Mouse (Mus musculus) limb, embryonic 14.5 days (tissue): Measurements from ENCODE around the gene Qrich1. TPM values are rescaled to one million over a fixed set of nuclear protein-coding genes. Genes with fewer than 3 reads are reported as not detected.

Source experiments
- ATAC-seq: fragments of 200-750 bp; cut with Nextera tagmentation; 2 replicates; pipeline ENCODE4 v1.8.0; 2017; ENCODE audit warnings: low read depth, moderate number of reproducible peaks, moderate TSS enrichment; ENCODE audit not compliant: low FRiP score
- DNase-seq: peaks from one replicate; pipeline ENCODE4 v3.0.0-alpha.2; 2015; ENCODE audit warnings: low spot score
- H3K27ac ChIP-seq: fragments of 300-500 bp; sonication (generic); replicated peaks from 2 replicates; pipeline ENCODE4 v1.5.1; 2014; ENCODE audit warnings: low read depth, mild to moderate bottlenecking, low read length, moderate library complexity, mixed read lengths
- H3K27me3 ChIP-seq: fragments of 300-500 bp; sonication (generic); 2 replicates; pipeline ENCODE4 v1.6.1; 2014; ENCODE audit warnings: low read length, mixed read lengths; ENCODE audit not compliant: control insufficient read depth, insufficient read depth
- H3K36me3 ChIP-seq: fragments of 300-500 bp; sonication (generic); 2 replicates; pipeline ENCODE4 v1.6.1; 2014; ENCODE audit warnings: mild to moderate bottlenecking, low read length, moderate library complexity, mixed read lengths; ENCODE audit not compliant: control insufficient read depth, insufficient read depth
- H3K4me1 ChIP-seq: fragments of 300-500 bp; sonication (generic); 2 replicates; pipeline ENCODE4 v1.6.1; 2014; ENCODE audit warnings: antibody characterized with exemption, low read length, mixed read lengths; ENCODE audit not compliant: control insufficient read depth, insufficient read depth
- H3K4me2 ChIP-seq: fragments of 300-500 bp; sonication (generic); replicated peaks from 2 replicates; pipeline ENCODE4 v1.6.1; 2014; ENCODE audit warnings: low read depth, mild to moderate bottlenecking, low read length, moderate library complexity; ENCODE audit not compliant: severe bottlenecking
- H3K4me3 ChIP-seq: fragments of 300-500 bp; sonication (generic); replicated peaks from 2 replicates; pipeline ENCODE4 v1.5.1; 2014; ENCODE audit warnings: low read length
- H3K9ac ChIP-seq: fragments of 300-500 bp; sonication (generic); 2 replicates; pipeline ENCODE4 v1.6.1; 2014; ENCODE audit warnings: mild to moderate bottlenecking, low read depth, low read length, moderate library complexity; ENCODE audit not compliant: severe bottlenecking
- H3K9me3 ChIP-seq: fragments of 300-500 bp; sonication (generic); 2 replicates; pipeline ENCODE4 v1.6.1; 2016; ENCODE audit warnings: low read length; ENCODE audit not compliant: control insufficient read depth
- POLR2A ChIP-seq: fragments of 200-500 bp; IDR thresholded peaks from 2 replicates; pipeline ENCODE4 v1.8.0; 2012; ENCODE audit warnings: inconsistent platforms, mild to moderate bottlenecking, moderate library complexity, borderline replicate concordance; ENCODE audit not compliant: insufficient read depth, insufficient read length; ENCODE audit errors: extremely low read depth
- WGBS: fragments of 180-500 bp; shearing (Covaris S2); extraction: QIAGEN DNeasy Blood & Tissue Kit; methylation state at CpG from one replicate; pipeline ENCODE4 v1.1.7; 2014; 5-methylcytosine and 5-hydroxymethylcytosine counted together
- polyA plus RNA-seq, 2 experiments: library from polyadenylated mRNA; depleted of rRNA in 1 of 2; stranded (reverse) in 1 of 2; unstranded in 1 of 2; fragments of >200 nt; fragmentation: Nextera tagmentation in 1 of 2; extraction: Ambion mirVana in 1 of 2; gene quantifications; 2 replicates each; pipeline versions ENCODE4 v1.2.1 to v1.2.3; 2012 to 2014

Gene Qrich1
- polyA plus RNA-seq, 2 experiments: 120 to 126 TPM

- ATAC-seq (no peak), DNase-seq (no peak)
- H3K4me1 ChIP-seq: peaks cover 28% of the 10 kb centered on the region
- H3K9ac ChIP-seq: no peak overlapping the region
- no peak overlapping the region for H3K27ac ChIP-seq
- no peaks in the 10 kb centered on the region for H3K27me3 ChIP-seq
- H3K36me3 ChIP-seq: peaks cover 54% of the 10 kb centered on the region
- H3K4me3 ChIP-seq: no peak overlapping the region
- 90% methylated on average over 12 of the region's 12 CpGs for WGBS
- no peak overlapping the region for H3K4me2 ChIP-seq
- no peaks in the 10 kb centered on the region for H3K9me3 ChIP-seq
- no peak for TF ChIP-seq POLR2A
These were observed 58.3 kb downstream of the Qrich1 start for GRCm38 (mm10) chr9:108574921-108575320.

GRCm38 (mm10) chr9:108575321-108576297, 59.0 kb downstream of the Qrich1 start:
- no peak overlapping the region for H3K9ac ChIP-seq
- H3K4me1 ChIP-seq: peaks cover 21% of the 10 kb centered on the region
- no peaks in the 10 kb centered on the region for H3K27me3 ChIP-seq
- DNase-seq (no peak), ATAC-seq (no peak)
- no peak overlapping the region for H3K4me3 ChIP-seq
- WGBS: 85% methylated on average over 36 of the region's 37 CpGs
- H3K36me3 ChIP-seq: peaks cover 54% of the 10 kb centered on the region
- no peak overlapping the region for H3K4me2 ChIP-seq
- H3K9me3 ChIP-seq: no peaks in the 10 kb centered on the region
- no peak for TF ChIP-seq POLR2A
- no peak overlapping the region for H3K27ac ChIP-seq

- H3K9ac ChIP-seq: no peak overlapping the region
- peak overlapping the region; percentile 84 for H3K4me3 ChIP-seq
- WGBS: 54% methylated on average over 6 of the region's 6 CpGs
- TF ChIP-seq POLR2A: no peak
- H3K27ac ChIP-seq: no peak overlapping the region
- no peaks in the 10 kb centered on the region for H3K9me3 ChIP-seq
- no peaks in the 10 kb centered on the region for H3K27me3 ChIP-seq
- peak overlapping the region; percentile 77 for H3K4me2 ChIP-seq
- H3K36me3 ChIP-seq: peaks cover 49% of the 10 kb centered on the region
- peaks cover 21% of the 10 kb centered on the region for H3K4me1 ChIP-seq
- DNase-seq (no peak), ATAC-seq (no peak)
These were observed 60.4 kb downstream of the Qrich1 start for GRCm38 (mm10) chr9:108577025-108577424.

DNA sequence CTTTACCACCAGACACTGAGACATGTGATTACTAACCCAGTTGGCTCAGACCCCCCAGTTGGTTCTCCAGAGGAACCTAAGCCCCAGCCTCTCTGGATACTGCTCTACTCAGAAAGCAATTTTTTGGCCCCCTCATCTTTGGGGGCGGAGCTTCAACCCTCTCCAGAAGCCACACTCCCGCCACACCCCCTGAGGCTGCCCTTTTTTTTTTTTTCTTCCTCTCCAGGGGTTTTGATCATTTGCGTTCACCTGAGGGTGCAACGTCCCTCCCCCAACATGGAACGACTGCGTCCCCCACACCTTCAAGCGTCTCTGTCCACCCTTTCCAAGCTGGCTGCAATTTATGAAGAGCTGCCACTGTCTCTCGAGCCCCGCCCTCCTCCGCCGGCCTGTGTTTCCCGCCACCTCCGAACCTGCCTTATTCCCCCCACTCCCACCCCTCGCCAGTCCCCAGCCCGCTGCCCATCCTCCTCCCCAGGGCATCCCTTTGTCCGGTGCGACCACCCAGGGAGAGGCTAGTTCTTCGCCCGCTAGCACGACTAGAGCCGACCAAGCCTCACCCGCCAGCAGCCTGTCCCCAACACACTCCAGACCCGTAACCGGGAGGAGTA, 61.4 kb downstream of the Qrich1 start:
- Histone ChIP-seq H3K4me2 (peak overlapping the region; percentile 77), H3K4me1 (peaks cover 21% of the 10 kb centered on the region), H3K27me3 (no peaks in the 10 kb centered on the region), H3K36me3 (peaks cover 44% of the 10 kb centered on the region), H3K9ac (peak overlapping the region; percentile 95), H3K4me3 (peak overlapping the region; percentile 84), H3K9me3 (no peaks in the 10 kb centered on the region), H3K27ac (peak overlapping the region; percentile 88)
- TF ChIP-seq POLR2A: no peak
- DNase-seq: peak; percentile 78
- peak; percentile 11; the same call in 1 of the 2 replicates for ATAC-seq
- under 1% methylated on average over 24 of the region's 24 CpGs for WGBS

DNA sequence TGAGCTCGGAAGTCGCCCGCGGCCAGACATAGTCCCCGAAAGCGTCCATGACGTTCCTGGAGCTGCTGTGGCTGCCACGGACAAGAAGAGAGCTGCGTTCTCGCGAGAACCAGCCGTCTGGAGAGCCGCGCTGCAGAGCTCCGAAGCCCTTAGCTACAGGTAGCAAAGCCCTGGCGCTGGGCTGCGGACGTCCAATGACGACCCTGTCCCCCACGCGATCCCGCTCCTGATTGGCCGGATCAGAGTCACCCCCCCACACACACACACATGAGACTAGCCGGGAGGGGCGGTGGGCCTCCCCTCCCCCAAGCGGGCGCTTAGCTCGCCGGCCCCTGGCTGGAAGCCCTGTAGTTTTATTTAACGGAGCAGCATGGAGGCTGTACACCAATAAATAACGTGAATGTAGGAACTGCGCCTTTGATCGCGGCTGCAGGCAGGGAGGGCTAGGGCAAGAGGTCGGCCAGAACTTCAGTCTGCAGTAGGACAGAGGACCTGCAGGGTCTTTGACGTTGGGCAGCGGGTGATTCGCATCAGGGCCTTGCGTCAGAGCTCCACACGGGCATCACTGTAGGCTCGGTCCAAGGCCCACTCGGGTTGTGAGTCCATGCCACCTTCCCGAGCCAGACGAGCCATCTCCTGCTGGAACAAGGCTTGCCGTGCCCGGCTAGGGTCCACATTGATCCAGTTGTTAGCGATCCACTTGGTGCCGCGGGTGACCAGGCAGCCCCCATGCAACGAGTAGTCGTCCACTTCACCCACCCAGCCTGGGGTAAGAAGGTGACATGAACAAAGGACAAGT, 62.1 kb downstream of the Qrich1 start, which contains the start of gene Wdr6:
TSS of gene Wdr6 (minus strand) at position 195 of the 799 bp plus-strand sequence.
- ATAC-seq (peak; percentile 98), DNase-seq (peak; percentile 98)
- H3K9ac ChIP-seq: peak within 1 kb of the TSS; percentile 95
- H3K4me2 ChIP-seq: peak within 1 kb of the TSS; percentile 77
- H3K27me3 ChIP-seq: no peaks in the 10 kb centered on the region
- H3K36me3 ChIP-seq: peaks cover 38% of the 10 kb centered on the region
- peak; percentile 80; the same call in 1 of the 2 replicates for TF ChIP-seq POLR2A
- WGBS: 5% methylated on average over 51 of the region's 51 CpGs
- peaks cover 21% of the 10 kb centered on the region for H3K4me1 ChIP-seq
- peak within 1 kb of the TSS; percentile 88 for H3K27ac ChIP-seq
- no peaks in the 10 kb centered on the region for H3K9me3 ChIP-seq
- peak within 1 kb of the TSS; percentile 84 for H3K4me3 ChIP-seq
